Mouse (Mus musculus) stomach, postnatal 0 days (tissue): Measurements from ENCODE around the gene Hcrtr1.

Experiments
- CTCF ChIP-seq: IDR thresholded peaks from 2 replicates; pipeline ENCODE4 v1.5.1; 2016; ENCODE audit warnings: antibody characterized with exemption, low read depth, mild to moderate bottlenecking, moderate library complexity
- EP300 ChIP-seq: optimal IDR thresholded peaks from 2 replicates; pipeline ENCODE3; 2016; ENCODE audit warnings: antibody characterized with exemption

- TF ChIP-seq CTCF (no peak), EP300 (no peak)
Measured at GRCm38 (mm10) chr4:130139214-130139492, at the start of gene Hcrtr1.
